Mouse (Mus musculus): ENCODE results near the gene Acp5. TPM values are rescaled to one million over a fixed set of nuclear protein-coding genes. Genes with fewer than 3 reads are reported as not detected.

The Acp5 gene
- 142 and 178 TPM in 2 replicates for polyA plus RNA-seq (2012; rRNA removed)

GRCm38 (mm10) chr9:22135644-22136390 is at the start of gene Acp5:
TSS of gene Acp5 (minus strand) at chr9:22135711.

GRCm38 (mm10) chr9:22156497-22157245 is 21.2 kb upstream of the Acp5 start, which contains the start of gene Pigyl:
TSS of gene Pigyl (plus strand) at chr9:22156846.

GRCm38 (mm10) chr9:22116740-22117426 is 18.6 kb downstream of the Acp5 start, which contains the start of gene Elof1:
TSS of gene Elof1 (minus strand) at chr9:22117172.

GRCm38 (mm10) chr9:22098993-22099696 is 36.4 kb downstream of the Acp5 start, which contains the start of gene Cnn1:
TSS of gene Cnn1 (plus strand) at chr9:22099216.

GRCm38 (mm10) chr9:22085022-22085834 is 50.3 kb downstream of the Acp5 start, which contains the start of gene Ecsit:
TSS of gene Ecsit (minus strand) at chr9:22085438.

Other genes starting within 250 kb of the Acp5 start
- 18.4 and 22.1 TPM in 2 replicates for gene Rab3d, start 217.5 kb downstream of the Acp5 start, polyA plus RNA-seq (2012; rRNA removed)
- 4.7 and 5.0 TPM in 2 replicates for gene Ccdc159, start 208.2 kb downstream of the Acp5 start, polyA plus RNA-seq (2012; rRNA removed)
- gene Tmem205, start 208.2 kb downstream of the Acp5 start, polyA plus RNA-seq (2012; rRNA removed) = 183 and 222 TPM in 2 replicates
- gene Plppr2, start 198.7 kb downstream of the Acp5 start, polyA plus RNA-seq (2012; rRNA removed) = 8.6 and 10.1 TPM in 2 replicates
- gene Swsap1, start 180.0 kb downstream of the Acp5 start, polyA plus RNA-seq (2012; rRNA removed) = 1.4 and 1.6 TPM in 2 replicates
- 51.5 and 56.7 TPM in 2 replicates for gene Epor, start 172.2 kb downstream of the Acp5 start, polyA plus RNA-seq (2012; rRNA removed)
- 0.31 and 0.53 TPM in 2 replicates for gene Rgl3, start 146.3 kb downstream of the Acp5 start, polyA plus RNA-seq (2012; rRNA removed)
- 0.02 TPM in 2 replicates for gene Ccdc151, start 133.1 kb downstream of the Acp5 start, polyA plus RNA-seq (2012; rRNA removed)
- 61.1 and 69.2 TPM in 2 replicates for gene Prkcsh, start 132.9 kb downstream of the Acp5 start, polyA plus RNA-seq (2012; rRNA removed)
- under 0.01 and 0.01 TPM in 2 replicates for gene Elavl3, start 83.7 kb downstream of the Acp5 start, polyA plus RNA-seq (2012; rRNA removed)
- not detected in 2 replicates for gene Gm49318, start 64.5 kb downstream of the Acp5 start, polyA plus RNA-seq (2012; rRNA removed)
- gene Zfp653, start 64.3 kb downstream of the Acp5 start, polyA plus RNA-seq (2012; rRNA removed) = 9.9 and 13.0 TPM in 2 replicates
- gene Ecsit, start 50.3 kb downstream of the Acp5 start, polyA plus RNA-seq (2012; rRNA removed) = 14.9 and 15.9 TPM in 2 replicates
- 0.42 and 0.54 TPM in 2 replicates for gene Cnn1, start 36.5 kb downstream of the Acp5 start, polyA plus RNA-seq (2012; rRNA removed)
- gene Elof1, start 18.5 kb downstream of the Acp5 start, polyA plus RNA-seq (2012; rRNA removed) = 51.8 and 57.2 TPM in 2 replicates
- 27.8 and 33.3 TPM in 2 replicates for gene Pigyl, start 21.1 kb upstream of the Acp5 start, polyA plus RNA-seq (2012; rRNA removed)
- 0.02 and 0.04 TPM in 2 replicates for gene Zfp872, start 52.4 kb upstream of the Acp5 start, polyA plus RNA-seq (2012; rRNA removed)
- 4.5 and 4.6 TPM in 2 replicates for gene Zfp809, start 90.0 kb upstream of the Acp5 start, polyA plus RNA-seq (2012; rRNA removed)
- gene Zfp599, start 124.2 kb upstream of the Acp5 start, polyA plus RNA-seq (2012; rRNA removed) = 0.53 and 0.61 TPM in 2 replicates
- 4.1 and 4.8 TPM in 2 replicates for gene Zfp810, start 171.9 kb upstream of the Acp5 start, polyA plus RNA-seq (2012; rRNA removed)

Data from liver, embryonic 18 days (tissue).